Mouse (Mus musculus) liver, embryonic 14.5 days (tissue): Measurements from ENCODE around the gene Gm10097.

ENCODE experiments used
- CTCF ChIP-seq: IDR thresholded peaks from 2 replicates; pipeline ENCODE4 v1.5.1; 2016; ENCODE audit warnings: antibody characterized with exemption, low read depth, control low read depth
- EP300 ChIP-seq: IDR thresholded peaks from 2 replicates; pipeline ENCODE4 v1.6.1; 2016; ENCODE audit warnings: antibody characterized with exemption, low read depth

GRCm38 (mm10) chr10:5068676-5069265, at the start of gene Gm10097:
- TF ChIP-seq CTCF, result no peak
- no peak for TF ChIP-seq EP300
